8 mouse cellular contexts compared by ENCODE assay signal in genomic region chrX:137049425-137050225, GRCm38 (mm10). TPM values are rescaled to one million over a fixed set of nuclear protein-coding genes. Genes with fewer than 3 reads are reported as not detected.
DNase-seq lines count a peak whose midpoint lies in the region; ATAC-seq and TF ChIP-seq lines count a peak whose summit lies in the region.

Gene Fam199x, plus strand, starts transcription at chrX:137049594.

- DNase-seq in B cell, adult 2 months = peak; percentile 83 to 84
- peak; percentile 71 to 77 for DNase-seq in heart, adult 9 months (ENCODE audit: low spot score in 2 of 2)
- DNase-seq in naive thymus-derived CD4-positive, alpha-beta T cell, adult 2 months (ENCODE audit: low read depth) = peak; percentile 77
- DNase-seq in splenic B cell, adult 2 months (ENCODE audit: low read depth, low spot score) = peak; percentile 84

- H3K4me1 ChIP-seq in bone marrow, adult 2 months (ENCODE audit: control insufficient read depth, insufficient read depth, low read length) = no peaks in the 10 kb centered on the region
- no peaks in the 10 kb centered on the region for H3K4me1 ChIP-seq in embryonic facial prominence, embryonic 15.5 days
- no peaks in the 10 kb centered on the region for H3K4me1 ChIP-seq in kidney, embryonic 14.5 days (ENCODE audit: control insufficient read depth, insufficient read depth, low read length)
- no peaks in the 10 kb centered on the region for H3K4me1 ChIP-seq in liver, embryonic 12.5 days

- peak; percentile 92 for ATAC-seq in embryonic facial prominence, embryonic 15.5 days (ENCODE audit: insufficient number of reproducible peaks, low FRiP score, low TSS enrichment, low read depth)
- peak; percentile 97 for ATAC-seq in kidney, embryonic 14.5 days (ENCODE audit: low FRiP score, low TSS enrichment)
- ATAC-seq in liver, embryonic 12.5 days = peak; percentile 95

- peak within 1 kb of the TSS; percentile 79 for H3K4me3 ChIP-seq in bone marrow, adult 2 months (replicated peaks; ENCODE audit: control insufficient read depth, low read depth, low read length)
- H3K4me3 ChIP-seq in embryonic facial prominence, embryonic 15.5 days (replicated peaks) = peak within 1 kb of the TSS; percentile 65
- H3K4me3 ChIP-seq in kidney, embryonic 14.5 days (ENCODE audit: low read length) = peak within 1 kb of the TSS; percentile 66
- H3K4me3 ChIP-seq in liver, embryonic 12.5 days = peak within 1 kb of the TSS; percentile 67

- no peak within 1 kb of the TSS for H3K27ac ChIP-seq in bone marrow, adult 2 months (ENCODE audit: control insufficient read depth, insufficient read depth, low read depth, low read length, poor library complexity)
- no peak within 1 kb of the TSS for H3K27ac ChIP-seq in embryonic facial prominence, embryonic 15.5 days (replicated peaks)
- peak within 1 kb of the TSS; percentile 51; the same call in 1 of the 2 replicates for H3K27ac ChIP-seq in kidney, embryonic 14.5 days (ENCODE audit: low read depth, low read length)
- no peak within 1 kb of the TSS for H3K27ac ChIP-seq in liver, embryonic 12.5 days

- TF ChIP-seq POLR2A in bone marrow, adult 2 months (IDR thresholded peaks at IDR 0.05; ENCODE audit: borderline replicate concordance, control insufficient read depth, low read depth, low read length) = no peak

- 17% methylated on average over 35 of the region's 62 CpGs for WGBS in bone marrow, adult 2 months
- WGBS in embryonic facial prominence, embryonic 15.5 days = 22% methylated on average over 41 of the region's 62 CpGs
- WGBS in kidney, embryonic 14.5 days = 25% methylated on average over 58 of the region's 62 CpGs
- 8% methylated on average over 53 of the region's 62 CpGs for WGBS in liver, embryonic 12.5 days (ENCODE audit: insufficient replicate concordance)

- peak; percentile 50; the same call in 1 of the 2 replicates for TF ChIP-seq CTCF in bone marrow, adult 2 months (IDR thresholded peaks at IDR 0.05; ENCODE audit: control insufficient read depth, insufficient read depth, low read length)

- peak within 1 kb of the TSS; percentile 51 for H3K9ac ChIP-seq in embryonic facial prominence, embryonic 15.5 days
- H3K9ac ChIP-seq in kidney, embryonic 14.5 days (ENCODE audit: low read depth, low read length) = peak within 1 kb of the TSS; percentile 68
- peak within 1 kb of the TSS; percentile 72 for H3K9ac ChIP-seq in liver, embryonic 12.5 days

- no peaks in the 10 kb centered on the region for H3K9me3 ChIP-seq in embryonic facial prominence, embryonic 15.5 days (replicated peaks)
- H3K9me3 ChIP-seq in kidney, embryonic 14.5 days (ENCODE audit: control insufficient read depth, low read length) = no peaks in the 10 kb centered on the region
- H3K9me3 ChIP-seq in liver, embryonic 12.5 days (replicated peaks) = no peaks in the 10 kb centered on the region

- H3K4me2 ChIP-seq in embryonic facial prominence, embryonic 15.5 days (replicated peaks) = peak within 1 kb of the TSS; percentile 60
- peak within 1 kb of the TSS; percentile 46 for H3K4me2 ChIP-seq in kidney, embryonic 14.5 days (replicated peaks; ENCODE audit: low read depth, low read length)
- H3K4me2 ChIP-seq in liver, embryonic 12.5 days = peak within 1 kb of the TSS; percentile 82

- no peaks in the 10 kb centered on the region; the same call in 1 of the 2 replicates for H3K27me3 ChIP-seq in embryonic facial prominence, embryonic 15.5 days
- peaks cover 6% of the 10 kb centered on the region; the same call in 1 of the 2 replicates for H3K27me3 ChIP-seq in kidney, embryonic 14.5 days (ENCODE audit: control insufficient read depth, insufficient read depth, low read length)
- peaks cover 10% of the 10 kb centered on the region for H3K27me3 ChIP-seq in liver, embryonic 12.5 days (replicated peaks)
- no peaks in the 10 kb centered on the region for H3K27me3 ChIP-seq in splenic B cell, adult 2 months (ENCODE audit: control insufficient read depth, insufficient read depth, low read length, poor library complexity, severe bottlenecking)

- no peaks in the 10 kb centered on the region for H3K36me3 ChIP-seq in embryonic facial prominence, embryonic 15.5 days
- no peaks in the 10 kb centered on the region for H3K36me3 ChIP-seq in kidney, embryonic 14.5 days (ENCODE audit: control insufficient read depth, insufficient read depth, low read length)
- H3K36me3 ChIP-seq in liver, embryonic 12.5 days = no peaks in the 10 kb centered on the region
- H3K36me3 ChIP-seq in splenic B cell, adult 2 months (ENCODE audit: control insufficient read depth, insufficient read depth, low read length, poor library complexity, severe bottlenecking) = no peaks in the 10 kb centered on the region

RNA-seq across cellular contexts. Expression of gene Fam199x, which starts in this region (rescaled TPM):
- 0.43 and 1.6 TPM in 2 replicates for polyA plus RNA-seq in bone marrow, adult 2 months (2011; ENCODE audit: insufficient read depth, insufficient read length, low replicate concordance, missing spikeins)
- polyA plus RNA-seq in embryonic facial prominence, embryonic 15.5 days (2015; fragmentation: Nextera tagmentation; extraction: Ambion mirVana) = 5.6 and 5.7 TPM in 2 replicates
- 11.1 and 16.8 TPM in 2 replicates for polyA plus RNA-seq in kidney, embryonic 14.5 days (2014; fragmentation: Nextera tagmentation; extraction: Ambion mirVana)
- 2.1 and 2.2 TPM in 2 replicates for polyA plus RNA-seq in liver, embryonic 12.5 days (2016; fragmentation: Nextera tagmentation; extraction: Ambion mirVana)
